Mouse (Mus musculus) hindbrain, embryonic 16.5 days (tissue): Measurements from ENCODE around the gene Amy2a3. TPM values are rescaled to one million over a fixed set of nuclear protein-coding genes. Genes with fewer than 3 reads are reported as not detected.
"Not testable (repeated sequence)": the region's sequence is repeated elsewhere in the genome, so short reads cannot be mapped to it uniquely, and the experiment has no call there.

Experiments used
- ATAC-seq: fragments of 200-750 bp; cut with Nextera tagmentation; 2 replicates; pipeline ENCODE4 v1.8.0; 2017; ENCODE audit warnings: moderate TSS enrichment, moderate library complexity
- H3K27ac ChIP-seq: fragments of 300-500 bp; sonication (generic); 2 replicates; pipeline ENCODE4 v1.5.1; 2014; ENCODE audit warnings: low read depth, mild to moderate bottlenecking, control low read depth, low read length, moderate library complexity
- H3K27me3 ChIP-seq: fragments of 300-500 bp; sonication (generic); replicated peaks from 2 replicates; pipeline ENCODE4 v1.6.1; 2014; ENCODE audit warnings: low read length; ENCODE audit not compliant: control insufficient read depth, insufficient read depth
- H3K36me3 ChIP-seq: fragments of 300-500 bp; sonication (generic); 2 replicates; pipeline ENCODE4 v1.6.1; 2014; ENCODE audit warnings: mild to moderate bottlenecking, low read length, moderate library complexity, mixed read lengths; ENCODE audit not compliant: control insufficient read depth, insufficient read depth
- H3K4me1 ChIP-seq: fragments of 300-500 bp; sonication (generic); 2 replicates; pipeline ENCODE4 v1.6.1; 2014; ENCODE audit warnings: low read depth, low read length; ENCODE audit not compliant: control insufficient read depth, insufficient read depth
- H3K4me2 ChIP-seq: fragments of 300-500 bp; sonication (generic); 2 replicates; pipeline ENCODE4 v1.6.1; 2014; ENCODE audit warnings: mild to moderate bottlenecking, low read length, control low read depth, moderate library complexity
- H3K4me3 ChIP-seq: fragments of 300-500 bp; sonication (generic); 2 replicates; pipeline ENCODE4 v1.5.1; 2014; ENCODE audit warnings: mild to moderate bottlenecking, low read length, control low read depth, moderate library complexity
- H3K9ac ChIP-seq: fragments of 300-500 bp; sonication (generic); 2 replicates; pipeline ENCODE4 v1.6.1; 2014; ENCODE audit warnings: low read depth, mild to moderate bottlenecking, control low read depth, low read length, moderate library complexity
- H3K9me3 ChIP-seq: fragments of 300-500 bp; sonication (generic); 2 replicates; pipeline ENCODE4 v1.6.1; 2014; ENCODE audit warnings: mild to moderate bottlenecking, low read length, moderate library complexity; ENCODE audit not compliant: control insufficient read depth
- WGBS: fragments of 180-500 bp; shearing (Covaris S2); extraction: QIAGEN DNeasy Blood & Tissue Kit; methylation state at CpG from one replicate; pipeline ENCODE4 v1.1.7; 2014; 5-methylcytosine and 5-hydroxymethylcytosine counted together
- polyA plus RNA-seq: library from polyadenylated mRNA; unstranded; fragments of >200 nt; fragmentation: Nextera tagmentation; extraction: Ambion mirVana; gene quantifications from 2 replicates; pipeline ENCODE4 v1.2.1, GENCODE M21; 2015

Gene Amy2a3
- polyA plus RNA-seq: not detected in 2 replicates

GRCm38 (mm10) chr3:113323952-113324351, at the start of gene Amy2a3:
Gene Amy2a3, minus strand, starts transcription at chr3:113324052.
- not testable (repeated sequence) for ATAC-seq, H3K4me1 ChIP-seq
- no CpG with 5 or more reads among the region's 4 CpGs for WGBS

GRCm38 (mm10) chr3:113356558-113356957, 32.7 kb upstream of the Amy2a3 start, which contains the start of gene Amy2a2:
Gene Amy2a2, minus strand, starts transcription at chr3:113356658.
- not testable (repeated sequence) for H3K27me3 ChIP-seq, H3K9me3 ChIP-seq, H3K27ac ChIP-seq, H3K9ac ChIP-seq, H3K36me3 ChIP-seq, H3K4me3 ChIP-seq, H3K4me2 ChIP-seq, ATAC-seq, H3K4me1 ChIP-seq
- WGBS: no CpG with 5 or more reads among the region's 4 CpGs

More at GRCm38 (mm10) chr3:113323952-113324351, at the start of gene Amy2a3:
- H3K27ac ChIP-seq, H3K4me3 ChIP-seq, H3K4me2 ChIP-seq, H3K27me3 ChIP-seq, H3K9me3 ChIP-seq, H3K9ac ChIP-seq, H3K36me3 ChIP-seq: not testable (repeated sequence)

- not testable (repeated sequence) for H3K27ac ChIP-seq, H3K4me3 ChIP-seq, H3K9me3 ChIP-seq, H3K27me3 ChIP-seq, H3K36me3 ChIP-seq, ATAC-seq, H3K9ac ChIP-seq, H3K4me1 ChIP-seq, H3K4me2 ChIP-seq
Measured at GRCm38 (mm10) chr3:113345484-113345883, 21.6 kb upstream of the Amy2a3 start.

- not testable (repeated sequence) for H3K4me1 ChIP-seq, ATAC-seq, H3K27me3 ChIP-seq, H3K27ac ChIP-seq, H3K9me3 ChIP-seq, H3K36me3 ChIP-seq, H3K4me3 ChIP-seq, H3K4me2 ChIP-seq, H3K9ac ChIP-seq
- WGBS: no CpG with 5 or more reads among the region's 3 CpGs
Measured at GRCm38 (mm10) chr3:113312937-113313336, 10.9 kb downstream of the Amy2a3 start.

- not testable (repeated sequence) for H3K27me3 ChIP-seq, H3K9ac ChIP-seq, H3K27ac ChIP-seq, H3K4me3 ChIP-seq, H3K4me2 ChIP-seq, H3K4me1 ChIP-seq, H3K36me3 ChIP-seq, H3K9me3 ChIP-seq, ATAC-seq
- WGBS: no CpG with 5 or more reads among the region's 4 CpGs
Measured at GRCm38 (mm10) chr3:113291349-113291748, 32.5 kb downstream of the Amy2a3 start, which contains the start of gene Amy2a4. Gene Amy2a4, minus strand, starts transcription at chr3:113291449.

GRCm38 (mm10) chr3:113280285-113280684, 43.6 kb downstream of the Amy2a3 start:
- H3K27ac ChIP-seq, ATAC-seq, H3K4me1 ChIP-seq, H3K4me2 ChIP-seq, H3K27me3 ChIP-seq, H3K36me3 ChIP-seq, H3K4me3 ChIP-seq, H3K9me3 ChIP-seq, H3K9ac ChIP-seq: not testable (repeated sequence)

- not testable (repeated sequence) for H3K27ac ChIP-seq, ATAC-seq, H3K9ac ChIP-seq, H3K4me2 ChIP-seq, H3K9me3 ChIP-seq, H3K4me3 ChIP-seq, H3K27me3 ChIP-seq, H3K4me1 ChIP-seq, H3K36me3 ChIP-seq
Measured at GRCm38 (mm10) chr3:113279586-113279985, 44.3 kb downstream of the Amy2a3 start.

Other genes with a start within 250 kb of the Amy2a3 start
- gene Amy2a5, start 65.2 kb downstream of the Amy2a3 start, polyA plus RNA-seq: 0.05 and 0.10 TPM in 2 replicates
- gene Amy2a4, start 32.6 kb downstream of the Amy2a3 start, polyA plus RNA-seq: not detected in 2 replicates
- gene Amy2a2, start 32.6 kb upstream of the Amy2a3 start, polyA plus RNA-seq: not detected in 2 replicates
- not detected in 2 replicates for gene Amy2a1, start 208.4 kb upstream of the Amy2a3 start, polyA plus RNA-seq